Mouse (Mus musculus) hindbrain, embryonic 16.5 days (tissue): ENCODE results near the gene Slc26a8. TPM values are rescaled to one million over a fixed set of nuclear protein-coding genes. Genes with fewer than 3 reads are reported as not detected.

Source experiments
- ATAC-seq: fragments of 200-750 bp; cut with Nextera tagmentation; 2 replicates; pipeline ENCODE4 v1.8.0; 2017; ENCODE audit warnings: moderate TSS enrichment, moderate library complexity
- H3K27ac ChIP-seq: fragments of 300-500 bp; sonication (generic); 2 replicates; pipeline ENCODE4 v1.5.1; 2014; ENCODE audit warnings: low read depth, mild to moderate bottlenecking, control low read depth, low read length, moderate library complexity
- H3K27me3 ChIP-seq: fragments of 300-500 bp; sonication (generic); replicated peaks from 2 replicates; pipeline ENCODE4 v1.6.1; 2014; ENCODE audit warnings: low read length; ENCODE audit not compliant: control insufficient read depth, insufficient read depth
- H3K36me3 ChIP-seq: fragments of 300-500 bp; sonication (generic); 2 replicates; pipeline ENCODE4 v1.6.1; 2014; ENCODE audit warnings: mild to moderate bottlenecking, low read length, moderate library complexity, mixed read lengths; ENCODE audit not compliant: control insufficient read depth, insufficient read depth
- H3K4me1 ChIP-seq: fragments of 300-500 bp; sonication (generic); 2 replicates; pipeline ENCODE4 v1.6.1; 2014; ENCODE audit warnings: low read depth, low read length; ENCODE audit not compliant: control insufficient read depth, insufficient read depth
- H3K4me2 ChIP-seq: fragments of 300-500 bp; sonication (generic); 2 replicates; pipeline ENCODE4 v1.6.1; 2014; ENCODE audit warnings: mild to moderate bottlenecking, low read length, control low read depth, moderate library complexity
- H3K4me3 ChIP-seq: fragments of 300-500 bp; sonication (generic); 2 replicates; pipeline ENCODE4 v1.5.1; 2014; ENCODE audit warnings: mild to moderate bottlenecking, low read length, control low read depth, moderate library complexity
- H3K9ac ChIP-seq: fragments of 300-500 bp; sonication (generic); 2 replicates; pipeline ENCODE4 v1.6.1; 2014; ENCODE audit warnings: low read depth, mild to moderate bottlenecking, control low read depth, low read length, moderate library complexity
- H3K9me3 ChIP-seq: fragments of 300-500 bp; sonication (generic); 2 replicates; pipeline ENCODE4 v1.6.1; 2014; ENCODE audit warnings: mild to moderate bottlenecking, low read length, moderate library complexity; ENCODE audit not compliant: control insufficient read depth
- WGBS: fragments of 180-500 bp; shearing (Covaris S2); extraction: QIAGEN DNeasy Blood & Tissue Kit; methylation state at CpG from one replicate; pipeline ENCODE4 v1.1.7; 2014; 5-methylcytosine and 5-hydroxymethylcytosine counted together
- polyA plus RNA-seq: library from polyadenylated mRNA; unstranded; fragments of >200 nt; fragmentation: Nextera tagmentation; extraction: Ambion mirVana; gene quantifications from 2 replicates; pipeline ENCODE4 v1.2.1, GENCODE M21; 2015

Gene Slc26a8
- polyA plus RNA-seq, 1 experiment from 2014 or later, result 1.4 TPM

- WGBS, result 73% methylated on average over 2 of the region's 2 CpGs
Measured at GRCm38 (mm10) chr17:28694078-28694477, 4.0 kb upstream of the Slc26a8 start.

GRCm38 (mm10) chr17:28693086-28693485 is 3.1 kb upstream of the Slc26a8 start:
- Histone ChIP-seq H3K4me2 (peak overlapping the region; percentile 84), H3K36me3 (no peaks in the 10 kb centered on the region), H3K9me3 (no peaks in the 10 kb centered on the region), H3K27ac (no peak overlapping the region), H3K4me3 (peak overlapping the region; percentile 99), H3K9ac (no peak overlapping the region; the same call in 1 of the 2 replicates), H3K27me3 (no peaks in the 10 kb centered on the region), H3K4me1 (peaks cover 44% of the 10 kb centered on the region)
- ATAC-seq, result no peak
- WGBS, result 45% methylated on average over 3 of the region's 3 CpGs

More at GRCm38 (mm10) chr17:28694078-28694477, 4.0 kb upstream of the Slc26a8 start:
- peaks cover 44% of the 10 kb centered on the region for H3K4me1 ChIP-seq
- H3K9ac ChIP-seq, result no peak overlapping the region
- H3K27me3 ChIP-seq, result no peaks in the 10 kb centered on the region
- H3K4me3 ChIP-seq, result no peak overlapping the region
- H3K27ac ChIP-seq, result no peak overlapping the region
- no peak for ATAC-seq
- H3K36me3 ChIP-seq, result no peaks in the 10 kb centered on the region
- H3K9me3 ChIP-seq, result no peaks in the 10 kb centered on the region
- no peak overlapping the region for H3K4me2 ChIP-seq

GRCm38 (mm10) chr17:28692341-28692710 is 2.3 kb upstream of the Slc26a8 start:
- no peaks in the 10 kb centered on the region for H3K36me3 ChIP-seq
- no peaks in the 10 kb centered on the region for H3K9me3 ChIP-seq
- H3K27ac ChIP-seq, result peak overlapping the region; percentile 97
- peaks cover 38% of the 10 kb centered on the region for H3K4me1 ChIP-seq
- peak overlapping the region; percentile 97 for H3K9ac ChIP-seq
- WGBS, result under 1% methylated on average over 18 of the region's 18 CpGs
- peak overlapping the region; percentile 84 for H3K4me2 ChIP-seq
- no peaks in the 10 kb centered on the region for H3K27me3 ChIP-seq
- ATAC-seq, result no peak
- peak overlapping the region; percentile 99 for H3K4me3 ChIP-seq

GRCm38 (mm10) chr17:28691687-28692340 is 1.8 kb upstream of the Slc26a8 start:
- H3K27ac ChIP-seq, result peak overlapping the region; percentile 97
- no peaks in the 10 kb centered on the region for H3K36me3 ChIP-seq
- H3K4me3 ChIP-seq, result peak overlapping the region; percentile 99
- peaks cover 36% of the 10 kb centered on the region for H3K4me1 ChIP-seq
- H3K9me3 ChIP-seq, result no peaks in the 10 kb centered on the region
- peak overlapping the region; percentile 84 for H3K4me2 ChIP-seq
- H3K27me3 ChIP-seq, result no peaks in the 10 kb centered on the region
- WGBS, result under 1% methylated on average over 50 of the region's 53 CpGs
- H3K9ac ChIP-seq, result peak overlapping the region; percentile 97
- peak; percentile 51 for ATAC-seq

GRCm38 (mm10) chr17:28690776-28691686 is 998 bp upstream of the Slc26a8 start, which contains the start of gene Mapk14:
TSS of gene Mapk14 (plus strand) at chr17:28691329.
- H3K9me3 ChIP-seq, result no peaks in the 10 kb centered on the region
- peak within 1 kb of the TSS; percentile 99 for H3K4me3 ChIP-seq
- H3K4me1 ChIP-seq, result peaks cover 29% of the 10 kb centered on the region
- H3K27ac ChIP-seq, result peak within 1 kb of the TSS; percentile 97
- H3K36me3 ChIP-seq, result no peaks in the 10 kb centered on the region
- WGBS, result under 1% methylated on average over 73 of the region's 86 CpGs
- ATAC-seq, result peak; percentile 96
- H3K9ac ChIP-seq, result peak within 1 kb of the TSS; percentile 97
- H3K4me2 ChIP-seq, result peak within 1 kb of the TSS; percentile 84
- H3K27me3 ChIP-seq, result no peaks in the 10 kb centered on the region

GRCm38 (mm10) chr17:28687354-28687753 is 2.7 kb downstream of the Slc26a8 start:
- Histone ChIP-seq H3K4me2 (no peak overlapping the region), H3K27me3 (no peaks in the 10 kb centered on the region), H3K27ac (no peak overlapping the region), H3K9me3 (no peaks in the 10 kb centered on the region), H3K9ac (no peak overlapping the region), H3K4me3 (no peak overlapping the region), H3K36me3 (no peaks in the 10 kb centered on the region), H3K4me1 (peaks cover 12% of the 10 kb centered on the region)
- no peak for ATAC-seq
- 66% methylated on average over 4 of the region's 4 CpGs for WGBS

GRCm38 (mm10) chr17:28684631-28685030 is 5.4 kb downstream of the Slc26a8 start:
- Histone ChIP-seq H3K36me3 (no peaks in the 10 kb centered on the region), H3K4me3 (no peak overlapping the region), H3K27me3 (no peaks in the 10 kb centered on the region), H3K9me3 (no peaks in the 10 kb centered on the region), H3K27ac (no peak overlapping the region), H3K4me1 (peaks cover 4% of the 10 kb centered on the region), H3K9ac (no peak overlapping the region), H3K4me2 (no peak overlapping the region)
- no peak for ATAC-seq
- 66% methylated on average over 19 of the region's 19 CpGs for WGBS

GRCm38 (mm10) chr17:28683601-28684000 is 6.4 kb downstream of the Slc26a8 start:
- no peaks in the 10 kb centered on the region for H3K9me3 ChIP-seq
- no peak overlapping the region for H3K4me3 ChIP-seq
- ATAC-seq, result no peak
- H3K27ac ChIP-seq, result no peak overlapping the region
- 59% methylated on average over 1 of the region's 1 CpGs for WGBS
- H3K4me1 ChIP-seq, result no peaks in the 10 kb centered on the region
- no peaks in the 10 kb centered on the region for H3K36me3 ChIP-seq
- H3K4me2 ChIP-seq, result no peak overlapping the region
- H3K27me3 ChIP-seq, result no peaks in the 10 kb centered on the region
- no peak overlapping the region for H3K9ac ChIP-seq
